Mouse (Mus musculus): Measurements from ENCODE around the gene Ndel1. TPM values are rescaled to one million over a fixed set of nuclear protein-coding genes. Genes with fewer than 3 reads are reported as not detected.

Gene Ndel1
- polyA plus RNA-seq, 1 experiment = 99.0 TPM

DNA sequence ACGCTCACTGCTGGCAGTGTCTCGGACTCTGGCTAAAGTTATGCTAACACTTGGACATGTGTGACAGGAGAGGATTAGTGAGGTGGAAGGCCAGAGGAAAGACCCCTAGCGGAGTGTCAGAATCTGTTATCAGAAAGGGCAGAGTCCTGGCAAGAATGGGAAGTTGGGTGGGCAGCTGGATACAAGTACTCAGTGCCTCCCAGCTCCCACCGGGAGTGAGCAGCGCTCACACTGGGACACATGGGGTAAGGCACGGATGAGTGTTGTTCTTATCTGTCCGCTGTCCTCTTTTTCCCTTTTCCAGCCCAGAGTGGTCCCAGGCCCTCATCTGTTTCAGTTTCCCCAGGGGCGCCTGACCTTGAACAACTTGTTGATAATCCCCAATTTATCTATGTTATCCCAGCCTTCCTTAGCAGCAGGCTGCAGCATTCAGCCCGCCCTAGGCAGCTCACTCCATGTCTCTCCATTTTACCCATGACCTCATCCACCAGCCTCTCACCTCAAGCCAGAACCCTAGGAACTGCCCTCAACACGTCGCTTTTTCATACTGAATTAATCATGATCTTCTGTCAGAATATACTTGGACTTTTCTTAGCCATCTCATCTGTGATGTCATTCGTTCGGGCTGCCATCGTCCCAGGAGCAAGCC is 91.1 kb downstream of the Ndel1 start:
- DNase-seq (ENCODE audit: extremely low spot score in 1 of 2, low spot score in 1 of 2) = no peak

DNA sequence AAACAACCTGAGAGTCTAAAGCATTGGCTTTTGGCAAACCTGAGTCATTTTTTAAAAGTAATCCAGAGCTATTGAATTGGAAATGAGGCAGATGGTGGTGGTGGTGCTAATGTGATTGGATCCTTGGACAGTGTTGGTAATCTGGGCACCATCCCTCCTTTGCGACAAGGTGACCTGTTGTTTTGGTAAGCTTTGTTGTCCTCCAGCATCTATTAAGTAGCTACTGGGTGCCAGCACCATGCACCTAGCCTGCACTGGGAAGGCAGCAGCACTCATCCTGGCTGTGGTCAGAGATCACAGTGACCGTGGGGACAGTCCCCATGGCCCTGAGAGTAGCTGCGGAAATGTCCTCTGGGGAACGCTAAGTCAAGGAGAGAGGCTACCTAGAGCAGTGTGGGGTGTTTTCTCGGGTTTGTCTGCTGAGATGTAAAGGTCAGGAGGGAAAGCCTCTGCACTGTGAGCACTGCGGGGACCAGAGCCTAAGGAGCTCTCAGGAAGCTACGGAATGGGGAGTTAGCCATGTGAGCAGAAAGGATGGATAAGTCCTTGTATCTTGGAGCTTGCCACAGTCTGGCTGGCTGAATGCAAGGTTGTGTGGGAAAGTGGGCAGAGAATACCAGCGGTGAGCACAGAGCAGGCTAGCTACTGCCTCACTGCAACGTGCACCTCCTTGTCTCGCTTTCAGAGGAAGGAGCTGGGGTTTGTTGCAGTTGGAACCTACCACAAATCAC is 91.8 kb downstream of the Ndel1 start:
- peak in 1 of 2 experiments; percentile 40 for DNase-seq (ENCODE audit: extremely low spot score in 1 of 2, low spot score in 1 of 2)

DNA sequence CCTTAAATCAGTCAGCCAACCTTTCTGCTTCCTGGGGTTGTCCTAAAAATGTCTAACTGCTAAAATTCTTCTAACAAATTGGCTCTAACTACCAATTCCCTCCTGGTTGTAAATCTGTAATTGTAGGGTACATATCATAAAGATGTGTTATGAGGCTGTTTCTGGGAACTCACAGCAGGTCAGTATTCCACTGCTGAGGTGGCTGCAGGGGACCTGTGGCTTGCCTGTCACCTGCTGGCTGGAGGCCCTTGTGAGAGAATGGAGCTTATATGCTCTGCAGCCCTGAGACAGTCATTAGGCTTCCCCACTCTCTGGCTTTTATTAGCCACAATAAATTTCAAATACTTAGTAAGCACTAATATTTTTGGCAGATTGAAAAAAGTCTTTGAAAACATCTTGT is 92.8 kb downstream of the Ndel1 start:
- no peak for DNase-seq (ENCODE audit: extremely low spot score in 1 of 2, low spot score in 1 of 2)

DNA sequence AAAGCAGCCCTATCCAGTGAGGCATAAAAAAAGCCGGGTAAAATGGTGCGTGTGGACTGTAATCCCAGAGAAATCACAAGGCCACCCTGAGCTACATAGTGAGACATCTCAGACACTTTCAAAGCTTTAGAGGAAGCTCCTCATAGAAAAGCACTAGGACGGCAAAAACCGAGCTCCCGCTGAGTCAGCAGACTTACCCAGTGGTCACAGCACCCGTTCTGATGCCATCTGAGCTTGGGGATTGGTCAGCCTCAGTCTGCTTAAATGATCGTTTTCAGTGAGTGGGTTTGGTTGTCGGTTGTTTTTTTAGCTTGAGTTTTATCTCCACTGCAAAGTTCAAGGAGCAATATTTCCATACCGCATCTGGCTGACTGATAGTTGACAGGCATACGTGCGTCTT is 93.7 kb downstream of the Ndel1 start:
- no peak for DNase-seq (ENCODE audit: extremely low spot score in 1 of 2, low spot score in 1 of 2)

DNA sequence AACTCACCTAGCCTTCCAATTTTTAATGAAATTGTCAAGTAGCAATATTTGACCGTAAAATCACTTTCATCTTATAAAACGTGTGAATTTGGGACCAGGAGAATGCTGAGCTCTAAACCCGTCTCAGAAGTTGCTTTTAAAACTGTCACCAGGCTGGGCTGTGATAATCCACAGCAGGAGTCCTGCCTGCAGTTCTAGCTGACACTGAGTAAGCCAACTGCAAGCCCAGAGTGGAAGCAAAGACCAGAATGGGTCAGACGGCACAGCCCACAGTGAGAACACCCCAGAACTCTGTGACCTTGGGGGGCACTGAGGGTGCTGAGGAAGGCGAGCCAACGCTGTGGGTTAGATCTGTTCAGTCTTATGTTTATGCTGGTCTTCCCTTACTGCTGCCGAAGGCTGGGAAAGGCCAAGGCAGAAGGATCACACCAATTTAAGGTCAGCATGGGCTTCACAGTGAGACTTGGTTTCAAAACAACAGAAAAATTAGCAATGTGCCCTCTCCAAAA is 95.5 kb downstream of the Ndel1 start:
- DNase-seq (ENCODE audit: extremely low spot score in 1 of 2, low spot score in 1 of 2) = no peak

Other genes with a start within 250 kb of the Ndel1 start
- 137 and 141 TPM in 2 replicates for gene Myh10, start 180.3 kb downstream of the Ndel1 start, polyA plus RNA-seq (2012; rRNA removed)
- gene Rnf222, start 16.7 kb upstream of the Ndel1 start, polyA plus RNA-seq (2012; rRNA removed) = 0.02 TPM in 1 of 2 replicates, not detected in the other
- gene Rpl26, start 29.7 kb upstream of the Ndel1 start, polyA plus RNA-seq (2012; rRNA removed) = 1,561 and 1,707 TPM in 2 replicates
- gene Odf4, start 55.2 kb upstream of the Ndel1 start, polyA plus RNA-seq (2012; rRNA removed) = 0.48 and 0.82 TPM in 2 replicates
- 17.6 and 23.9 TPM in 2 replicates for gene Arhgef15, start 85.6 kb upstream of the Ndel1 start, polyA plus RNA-seq (2012; rRNA removed)
- gene Slc25a35, start 96.3 kb upstream of the Ndel1 start, polyA plus RNA-seq (2012; rRNA removed) = 15.3 and 15.5 TPM in 2 replicates
- 26.1 and 26.2 TPM in 2 replicates for gene Rangrf, start 103.3 kb upstream of the Ndel1 start, polyA plus RNA-seq (2012; rRNA removed)
- gene Pfas, start 136.6 kb upstream of the Ndel1 start, polyA plus RNA-seq (2012; rRNA removed) = 19.0 and 19.8 TPM in 2 replicates
- 48.7 and 49.2 TPM in 2 replicates for gene Ctc1, start 144.1 kb upstream of the Ndel1 start, polyA plus RNA-seq (2012; rRNA removed)
- gene Aurkb, start 173.8 kb upstream of the Ndel1 start, polyA plus RNA-seq (2012; rRNA removed) = 0.96 and 1.1 TPM in 2 replicates
- 28.6 and 32.0 TPM in 2 replicates for gene Borcs6, start 187.9 kb upstream of the Ndel1 start, polyA plus RNA-seq (2012; rRNA removed)
- 22.0 and 23.5 TPM in 2 replicates for gene Tmem107, start 198.9 kb upstream of the Ndel1 start, polyA plus RNA-seq (2012; rRNA removed)
- gene Vamp2, start 216.6 kb upstream of the Ndel1 start, polyA plus RNA-seq (2012; rRNA removed) = 1,200 and 1,339 TPM in 2 replicates
- gene Per1, start 223.4 kb upstream of the Ndel1 start, polyA plus RNA-seq (2012; rRNA removed) = 42.7 and 55.8 TPM in 2 replicates
- 0.78 and 0.86 TPM in 2 replicates for gene Hes7, start 248.5 kb upstream of the Ndel1 start, polyA plus RNA-seq (2012; rRNA removed)

Data from frontal cortex, adult 2 months (tissue).